Mouse (Mus musculus) forebrain, embryonic 16.5 days (tissue): ENCODE data around the gene Myt1l. TPM values are rescaled to one million over a fixed set of nuclear protein-coding genes. Genes with fewer than 3 reads are reported as not detected.
A peak's percentile ranks its signal among the peaks of the same experiment; 100 is the strongest.

Experiments
- ATAC-seq: fragments of 200-750 bp; cut with Nextera tagmentation; 2 replicates; pipeline ENCODE4 v1.8.0; 2017; ENCODE audit warnings: mild to moderate bottlenecking, moderate library complexity
- H3K27ac ChIP-seq: fragments of 300-500 bp; sonication (generic); 2 replicates; pipeline ENCODE4 v1.5.1; 2014; ENCODE audit warnings: low read length, control low read depth
- H3K27me3 ChIP-seq: fragments of 300-500 bp; sonication (generic); replicated peaks from 2 replicates; pipeline ENCODE4 v1.6.1; 2014; ENCODE audit warnings: low read length; ENCODE audit not compliant: control insufficient read depth, insufficient read depth
- H3K36me3 ChIP-seq: fragments of 300-500 bp; sonication (generic); 2 replicates; pipeline ENCODE4 v1.6.1; 2014; ENCODE audit not compliant: control insufficient read depth, insufficient read depth
- H3K4me1 ChIP-seq: fragments of 300-500 bp; sonication (generic); replicated peaks from 2 replicates; pipeline ENCODE4 v1.6.1; 2014; ENCODE audit warnings: low read length; ENCODE audit not compliant: control insufficient read depth, insufficient read depth
- H3K4me2 ChIP-seq: fragments of 300-500 bp; sonication (generic); 2 replicates; pipeline ENCODE4 v1.6.1; 2014; ENCODE audit warnings: mild to moderate bottlenecking, low read length, control low read depth
- H3K4me3 ChIP-seq: fragments of 300-500 bp; sonication (generic); replicated peaks from 2 replicates; pipeline ENCODE4 v1.5.1; 2014; ENCODE audit warnings: mild to moderate bottlenecking, low read length, control low read depth
- H3K9ac ChIP-seq: fragments of 300-500 bp; sonication (generic); replicated peaks from 2 replicates; pipeline ENCODE4 v1.6.1; 2014; ENCODE audit warnings: low read depth, low read length, control low read depth
- H3K9me3 ChIP-seq: fragments of 300-500 bp; sonication (generic); 2 replicates; pipeline ENCODE4 v1.6.1; 2016; ENCODE audit warnings: low read length; ENCODE audit not compliant: control insufficient read depth
- WGBS: fragments of 180-500 bp; shearing (Covaris S2); extraction: QIAGEN DNeasy Blood & Tissue Kit; methylation state at CpG from one replicate; pipeline ENCODE4 v1.1.7; 2014; 5-methylcytosine and 5-hydroxymethylcytosine counted together
- polyA plus RNA-seq: library from polyadenylated mRNA; unstranded; fragments of >200 nt; fragmentation: Nextera tagmentation; extraction: Ambion mirVana; gene quantifications from 2 replicates; pipeline ENCODE4 v1.2.1, GENCODE M21; 2015

Gene Myt1l
- polyA plus RNA-seq, 1 experiment from 2014 or later, result 316 TPM

DNA sequence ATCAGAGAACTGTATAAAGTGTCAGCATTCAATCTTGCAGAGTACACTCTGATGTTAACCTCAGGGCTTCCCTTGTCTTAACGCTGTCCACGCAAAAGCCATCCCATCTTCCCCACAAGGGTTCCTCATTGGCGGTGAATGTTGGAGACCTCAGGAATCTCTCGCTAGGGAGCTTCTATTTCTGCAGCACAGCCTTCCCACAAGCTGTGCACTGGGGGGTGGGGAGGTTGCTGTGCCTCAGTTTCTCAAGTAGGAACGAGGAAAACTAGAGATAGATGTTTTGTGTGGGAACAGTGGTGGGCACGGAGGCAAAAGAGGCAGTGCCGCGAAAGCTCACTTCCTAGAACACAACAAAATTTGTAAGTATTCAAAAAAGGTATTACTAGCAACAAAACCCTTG is 409.1 kb downstream of the Myt1l start, which contains the start of gene Pxdn:
Pxdn (plus strand) TSS at position 301 of the 400 bp plus-strand sequence.
- 34% methylated on average over 8 of the region's 8 CpGs for WGBS
- no peaks in the 10 kb centered on the region for H3K36me3 ChIP-seq
- H3K9me3 ChIP-seq, result no peaks in the 10 kb centered on the region
- H3K4me2 ChIP-seq, result peak within 1 kb of the TSS; percentile 83
- H3K4me1 ChIP-seq, result peaks cover 33% of the 10 kb centered on the region
- H3K4me3 ChIP-seq, result peak within 1 kb of the TSS; percentile 82
- H3K27me3 ChIP-seq, result no peaks in the 10 kb centered on the region
- no peak for ATAC-seq
- peak within 1 kb of the TSS; percentile 98 for H3K9ac ChIP-seq
- peak within 1 kb of the TSS; percentile 92 for H3K27ac ChIP-seq

GRCm38 (mm10) chr12:29937851-29938375 is 409.7 kb downstream of the Myt1l start:
- H3K36me3 ChIP-seq, result no peaks in the 10 kb centered on the region
- H3K4me2 ChIP-seq, result peak overlapping the region; percentile 83
- H3K9me3 ChIP-seq, result no peaks in the 10 kb centered on the region
- peak overlapping the region; percentile 98 for H3K9ac ChIP-seq
- ATAC-seq, result peak; percentile 80
- WGBS, result under 1% methylated on average over 35 of the region's 49 CpGs
- peaks cover 33% of the 10 kb centered on the region for H3K4me1 ChIP-seq
- no peaks in the 10 kb centered on the region for H3K27me3 ChIP-seq
- peak overlapping the region; percentile 82 for H3K4me3 ChIP-seq
- H3K27ac ChIP-seq, result peak overlapping the region; percentile 92

- peak overlapping the region; percentile 82 for H3K4me3 ChIP-seq
- H3K27ac ChIP-seq, result peak overlapping the region; percentile 92
- WGBS, result 0% methylated on average over 36 of the region's 40 CpGs
- peaks cover 33% of the 10 kb centered on the region for H3K4me1 ChIP-seq
- peak overlapping the region; percentile 83 for H3K4me2 ChIP-seq
- H3K27me3 ChIP-seq, result no peaks in the 10 kb centered on the region
- no peaks in the 10 kb centered on the region for H3K36me3 ChIP-seq
- H3K9ac ChIP-seq, result peak overlapping the region; percentile 98
- H3K9me3 ChIP-seq, result no peaks in the 10 kb centered on the region
- peak; percentile 67 for ATAC-seq
Measured at GRCm38 (mm10) chr12:29938376-29939041, 410.3 kb downstream of the Myt1l start.

DNA sequence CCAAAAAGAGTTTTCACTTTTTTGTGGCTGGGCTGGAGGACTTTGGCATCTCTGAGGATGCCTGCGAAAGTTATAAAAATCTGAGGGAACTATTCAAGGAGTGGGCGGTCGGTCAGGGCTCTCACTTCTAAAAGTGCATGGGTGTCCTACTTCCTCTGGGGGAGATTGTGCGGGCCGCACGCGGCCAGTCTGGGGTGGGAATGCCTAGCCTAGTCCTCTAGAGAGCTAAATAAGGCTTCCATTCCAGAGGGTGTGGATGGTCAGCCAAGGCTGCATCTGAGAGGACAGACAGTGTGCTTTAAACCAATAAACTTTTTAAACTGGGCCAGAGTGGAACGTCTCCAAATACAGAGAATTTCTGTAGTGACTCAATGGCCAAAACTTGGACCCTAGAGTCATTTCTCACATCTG is 411.1 kb downstream of the Myt1l start:
- no peak overlapping the region; the same call in 1 of the 2 replicates for H3K27ac ChIP-seq
- H3K4me1 ChIP-seq, result peaks cover 33% of the 10 kb centered on the region
- H3K4me3 ChIP-seq, result peak overlapping the region; percentile 82
- H3K9ac ChIP-seq, result peak overlapping the region; percentile 98
- H3K9me3 ChIP-seq, result no peaks in the 10 kb centered on the region
- no peak for ATAC-seq
- 9% methylated on average over 8 of the region's 8 CpGs for WGBS
- H3K36me3 ChIP-seq, result no peaks in the 10 kb centered on the region
- no peaks in the 10 kb centered on the region for H3K27me3 ChIP-seq
- H3K4me2 ChIP-seq, result peak overlapping the region; percentile 83

- peaks cover 35% of the 10 kb centered on the region for H3K4me1 ChIP-seq
- no peak overlapping the region for H3K4me2 ChIP-seq
- no peak overlapping the region for H3K27ac ChIP-seq
- H3K9me3 ChIP-seq, result no peaks in the 10 kb centered on the region
- no peak overlapping the region for H3K4me3 ChIP-seq
- WGBS, result 88% methylated on average over 2 of the region's 2 CpGs
- H3K9ac ChIP-seq, result no peak overlapping the region
- H3K36me3 ChIP-seq, result no peaks in the 10 kb centered on the region
- ATAC-seq, result no peak
- H3K27me3 ChIP-seq, result no peaks in the 10 kb centered on the region
Measured at GRCm38 (mm10) chr12:29942435-29942834, 414.3 kb downstream of the Myt1l start.

DNA sequence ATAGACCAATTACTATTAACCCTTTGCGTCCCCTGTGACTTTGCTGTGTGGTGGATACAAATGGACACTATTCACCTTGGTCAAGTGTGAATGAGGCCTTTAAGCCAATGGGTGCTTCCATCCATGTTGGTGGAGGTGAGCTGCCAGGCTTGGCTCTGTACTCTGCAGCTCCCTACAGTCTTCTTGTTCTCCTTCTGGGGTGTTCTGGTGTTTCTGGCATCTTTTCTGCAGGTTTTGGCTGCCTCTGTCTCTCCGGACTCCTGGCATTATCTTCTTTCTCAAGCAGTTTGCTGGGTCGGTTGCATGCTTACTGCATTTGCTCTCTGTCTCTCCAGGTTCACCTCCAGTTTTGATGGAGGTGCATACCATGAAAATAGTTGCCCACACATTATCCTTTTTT is 416.5 kb downstream of the Myt1l start:
- Histone ChIP-seq H3K27ac (no peak overlapping the region), H3K4me2 (no peak overlapping the region), H3K27me3 (no peaks in the 10 kb centered on the region), H3K4me3 (no peak overlapping the region), H3K4me1 (peaks cover 23% of the 10 kb centered on the region), H3K9ac (no peak overlapping the region), H3K36me3 (no peaks in the 10 kb centered on the region), H3K9me3 (no peaks in the 10 kb centered on the region)
- ATAC-seq, result no peak
- 70% methylated on average over 3 of the region's 3 CpGs for WGBS

- Histone ChIP-seq H3K27me3 (no peaks in the 10 kb centered on the region), H3K27ac (no peak overlapping the region), H3K4me2 (no peak overlapping the region), H3K9ac (no peak overlapping the region), H3K36me3 (no peaks in the 10 kb centered on the region), H3K9me3 (no peaks in the 10 kb centered on the region), H3K4me3 (no peak overlapping the region), H3K4me1 (peaks cover 16% of the 10 kb centered on the region)
- WGBS, result 81% methylated on average over 6 of the region's 6 CpGs
- ATAC-seq, result no peak
Measured at GRCm38 (mm10) chr12:29945182-29945743, 417.1 kb downstream of the Myt1l start.

DNA sequence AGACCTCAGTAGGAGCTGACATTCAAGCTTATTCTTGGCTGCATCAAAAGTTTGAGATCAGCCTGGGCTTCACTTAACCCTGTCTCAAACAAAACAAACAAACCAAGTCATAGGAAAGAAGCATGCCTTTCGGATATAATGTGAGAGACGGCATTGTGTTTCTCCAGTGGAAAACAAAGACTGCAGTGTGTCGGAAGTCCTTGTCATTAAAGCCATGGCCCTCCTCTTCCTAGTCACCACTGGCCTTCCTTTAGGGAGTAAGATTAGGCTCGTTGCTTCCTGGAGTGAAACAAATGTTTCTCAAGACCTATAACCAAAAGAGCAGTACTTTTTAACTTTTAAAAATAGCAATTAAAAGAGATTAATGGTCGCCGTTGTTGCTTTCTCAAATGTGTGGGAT is 422.9 kb downstream of the Myt1l start:
- Histone ChIP-seq H3K27me3 (no peaks in the 10 kb centered on the region), H3K4me2 (no peak overlapping the region), H3K9ac (no peak overlapping the region), H3K9me3 (no peaks in the 10 kb centered on the region), H3K4me3 (no peak overlapping the region), H3K36me3 (no peaks in the 10 kb centered on the region), H3K27ac (no peak overlapping the region), H3K4me1 (peaks cover 31% of the 10 kb centered on the region)
- no peak for ATAC-seq
- 30% methylated on average over 6 of the region's 6 CpGs for WGBS

DNA sequence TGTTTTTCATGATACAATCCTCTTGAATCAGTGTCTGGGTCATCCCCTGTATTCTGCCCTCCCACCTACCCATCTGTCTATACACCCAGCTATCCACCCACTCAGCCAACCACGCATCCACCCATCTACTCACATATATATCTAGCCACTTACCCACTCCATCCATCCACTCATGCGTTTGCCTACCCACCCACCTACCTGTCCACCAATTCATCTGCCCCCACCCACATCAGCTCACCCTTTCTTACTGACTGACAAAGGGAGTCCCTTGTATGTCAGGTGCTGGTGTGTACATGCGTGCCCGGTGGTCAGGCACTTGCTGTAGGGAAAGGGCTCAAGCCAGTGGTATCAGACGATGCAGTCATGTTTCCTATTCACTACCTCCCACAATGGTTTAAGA is 423.3 kb downstream of the Myt1l start:
- no peaks in the 10 kb centered on the region for H3K9me3 ChIP-seq
- H3K27ac ChIP-seq, result no peak overlapping the region
- H3K4me3 ChIP-seq, result no peak overlapping the region
- no peak overlapping the region for H3K9ac ChIP-seq
- H3K36me3 ChIP-seq, result no peaks in the 10 kb centered on the region
- H3K27me3 ChIP-seq, result no peaks in the 10 kb centered on the region
- H3K4me1 ChIP-seq, result peaks cover 31% of the 10 kb centered on the region
- H3K4me2 ChIP-seq, result no peak overlapping the region
- no peak; the same call in 1 of the 2 replicates for ATAC-seq
- 87% methylated on average over 5 of the region's 5 CpGs for WGBS
